Mouse (Mus musculus) frontal cortex, adult (tissue): ENCODE results near the gene Rita1.

Experiments used
- ATAC-seq: cut with Nextera tagmentation; 2 replicates; pipeline ENCODE4 v1.9.2; 2017; ENCODE audit warnings: mild to moderate bottlenecking, moderate library complexity, mixed read lengths; ENCODE audit not compliant: low TSS enrichment

The Rita1 gene

GRCm38 (mm10) chr5:120627515-120628300, 15.3 kb upstream of the Rita1 start:
- no peak for ATAC-seq

- no peak for ATAC-seq
These were observed 14.0 kb upstream of the Rita1 start for GRCm38 (mm10) chr5:120626399-120626798.

DNA sequence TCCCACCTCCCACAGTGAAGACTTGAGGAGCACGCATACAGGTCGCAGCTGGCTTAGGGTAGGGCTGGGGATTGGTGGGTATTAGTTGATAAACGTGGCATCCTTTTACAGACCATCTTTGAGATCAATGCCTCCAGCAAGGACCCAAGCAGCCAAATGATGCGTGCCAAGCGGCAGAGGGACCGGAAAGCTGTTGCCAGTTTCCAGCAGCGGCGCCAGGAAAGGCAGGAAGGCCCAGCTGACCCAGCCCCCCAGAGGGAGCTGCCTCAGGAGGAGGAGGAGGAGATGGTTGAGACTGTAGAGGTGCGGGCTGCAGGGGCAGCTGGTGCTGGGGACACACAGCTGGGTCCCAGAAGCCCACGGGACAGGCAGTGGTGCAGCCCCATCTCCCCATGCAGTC, 12.0 kb upstream of the Rita1 start:
- no peak for ATAC-seq

DNA sequence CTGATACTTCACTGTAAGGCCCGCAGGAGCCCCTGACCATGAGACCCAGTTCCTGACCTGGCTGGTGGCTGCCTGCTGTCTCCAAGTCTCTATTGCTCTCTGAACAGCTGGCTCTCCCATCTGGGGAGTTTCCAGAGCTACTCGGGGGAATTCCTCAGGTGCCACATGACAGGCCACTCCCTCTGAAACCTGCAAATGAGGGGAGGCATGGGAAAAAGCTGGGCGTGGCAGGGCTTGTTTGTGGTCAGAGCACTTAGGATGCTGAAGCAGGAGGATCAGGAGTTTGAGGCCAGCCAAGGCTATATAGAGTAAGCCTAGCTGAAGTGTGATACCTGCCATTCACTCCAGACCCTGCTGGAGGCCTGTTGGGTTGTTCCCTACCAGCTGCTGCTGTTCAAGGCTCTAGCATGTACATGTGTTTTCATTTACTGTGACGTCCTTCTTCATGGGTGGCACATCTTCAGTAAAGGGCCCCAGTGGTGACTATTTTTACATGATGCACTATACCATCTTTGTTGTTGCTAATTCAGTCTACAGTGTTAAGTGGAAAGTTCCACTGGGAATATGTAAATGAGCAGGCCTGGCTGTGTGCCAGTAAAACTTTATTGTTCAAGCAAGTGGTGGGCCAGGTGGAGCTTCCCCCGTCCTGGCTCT, 9.9 kb upstream of the Rita1 start:
- no peak for ATAC-seq

- ATAC-seq = peak; percentile 23; the same call in 1 of the 2 replicates
These were observed 9.4 kb upstream of the Rita1 start for GRCm38 (mm10) chr5:120621846-120622197.

DNA sequence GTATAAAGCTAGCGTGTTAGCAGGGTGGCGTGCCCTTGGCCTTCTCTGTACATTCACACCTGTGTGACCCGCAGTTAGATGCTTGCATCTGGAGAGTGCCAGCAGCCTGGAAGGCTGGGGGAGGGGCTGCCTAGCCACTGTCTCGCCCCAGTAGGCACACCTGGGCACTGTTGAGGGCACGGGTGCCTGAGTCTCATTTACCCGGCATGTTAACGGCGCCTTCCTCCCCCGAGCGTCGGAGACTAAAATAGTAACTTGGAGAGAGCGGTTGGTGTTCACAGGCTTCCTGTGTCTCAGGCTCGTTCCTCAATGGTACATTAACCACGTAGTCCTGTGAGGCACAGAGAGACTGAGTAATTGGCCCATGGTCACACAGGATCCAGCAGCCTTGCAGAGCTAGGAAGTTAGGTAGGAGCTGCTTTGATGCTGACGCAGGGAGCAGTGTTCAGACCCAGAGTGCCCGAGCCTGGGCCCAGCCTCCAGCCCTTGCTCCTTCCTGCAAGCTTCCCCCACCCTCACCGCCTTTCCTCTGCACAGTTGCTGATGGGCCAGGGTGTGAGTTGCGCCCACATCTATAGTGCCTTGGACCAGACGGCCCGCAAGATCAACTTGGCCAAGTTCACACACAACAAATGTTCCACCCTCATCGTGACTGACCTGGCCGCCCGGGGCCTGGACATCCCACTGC, 8.8 kb upstream of the Rita1 start:
- peak; percentile 47 for ATAC-seq

GRCm38 (mm10) chr5:120620375-120621077, 8.1 kb upstream of the Rita1 start:
- ATAC-seq = peak; percentile 35; the same call in 1 of the 2 replicates

GRCm38 (mm10) chr5:120619201-120619600, 6.8 kb upstream of the Rita1 start:
- no peak for ATAC-seq

DNA sequence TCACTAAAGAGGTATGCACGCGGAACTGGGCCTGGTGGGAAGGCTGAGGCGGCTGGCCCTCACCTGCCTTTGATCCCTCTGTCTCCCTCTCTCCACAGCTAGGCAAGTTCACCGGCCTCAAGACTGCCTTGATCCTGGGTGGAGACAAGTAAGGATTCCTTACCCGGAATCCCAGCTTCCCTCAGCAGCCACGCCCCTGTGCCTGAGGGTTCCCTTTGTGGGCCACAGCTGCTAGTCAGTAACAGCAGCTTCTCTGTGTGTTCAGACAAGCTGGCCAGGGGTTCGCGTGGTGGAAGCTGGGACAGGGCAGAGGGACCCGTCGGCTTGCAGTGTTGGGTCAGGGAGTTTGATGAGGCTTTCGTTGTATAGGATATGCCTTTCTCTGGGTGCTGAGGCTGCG, 6.4 kb upstream of the Rita1 start:
- ATAC-seq = no peak

- no peak for ATAC-seq
These were observed 3.5 kb upstream of the Rita1 start for GRCm38 (mm10) chr5:120615903-120616302.

DNA sequence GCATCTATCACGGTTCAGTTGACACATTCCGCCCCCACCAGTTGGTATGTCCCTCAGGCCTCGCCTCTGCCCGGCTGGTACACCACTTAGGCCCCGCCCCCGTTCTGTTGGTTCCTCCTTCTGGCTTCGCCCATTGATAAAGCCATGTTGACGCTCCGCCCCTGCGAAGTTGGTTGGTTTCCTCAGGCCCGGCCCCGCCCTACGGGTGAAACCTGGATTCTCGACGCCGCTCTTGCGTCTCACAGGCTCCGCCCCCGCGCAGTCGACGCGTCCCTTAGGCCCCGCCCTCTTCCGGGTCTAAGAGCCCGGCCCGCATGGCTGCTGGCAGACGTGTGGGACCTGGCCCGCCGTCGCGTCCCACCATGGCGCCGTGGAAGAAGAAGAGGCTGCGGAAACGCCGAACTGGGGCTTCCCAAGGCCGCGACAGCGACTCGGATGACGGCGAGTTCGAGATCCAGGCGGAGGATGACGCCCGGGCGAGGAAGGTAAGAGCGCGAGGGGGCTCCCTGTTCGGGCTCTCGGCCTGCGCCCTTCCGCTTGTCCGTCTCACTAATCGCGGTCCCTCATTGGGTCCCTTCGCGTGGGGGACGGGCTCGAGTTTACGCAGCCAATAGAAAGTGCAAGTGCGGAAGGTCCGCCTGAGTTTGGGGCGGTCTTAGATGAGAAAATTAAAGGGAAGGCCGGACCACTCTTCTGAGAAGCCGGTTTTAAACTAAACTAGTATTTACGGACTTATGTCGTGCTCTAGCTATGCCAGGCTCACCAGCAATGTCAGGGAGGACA, 624 bp upstream of the Rita1 start:
- peak; percentile 85 for ATAC-seq

DNA sequence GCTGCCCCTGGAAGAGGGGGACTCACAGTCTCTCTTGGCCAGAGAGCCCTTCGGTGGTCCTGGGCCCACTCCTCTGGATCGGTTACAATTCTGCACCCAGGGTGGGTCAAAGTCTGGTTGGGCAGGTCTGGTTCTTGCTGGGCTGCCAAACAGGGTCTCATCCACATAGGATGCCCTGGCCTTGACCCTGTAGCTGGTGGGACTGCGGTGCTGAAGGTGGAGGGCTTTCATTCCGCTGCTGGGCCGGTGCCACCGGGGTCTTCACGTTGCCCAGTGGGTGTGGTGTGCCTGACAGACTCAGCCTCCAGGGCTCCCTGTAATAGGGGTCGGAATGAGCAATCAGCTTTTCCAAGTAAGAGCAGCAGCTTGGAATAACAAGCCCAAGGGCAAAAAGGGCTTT, 973 bp downstream of the Rita1 start:
- ATAC-seq = no peak

- ATAC-seq = no peak
These were observed 1.5 kb downstream of the Rita1 start for GRCm38 (mm10) chr5:120610906-120611305.

DNA sequence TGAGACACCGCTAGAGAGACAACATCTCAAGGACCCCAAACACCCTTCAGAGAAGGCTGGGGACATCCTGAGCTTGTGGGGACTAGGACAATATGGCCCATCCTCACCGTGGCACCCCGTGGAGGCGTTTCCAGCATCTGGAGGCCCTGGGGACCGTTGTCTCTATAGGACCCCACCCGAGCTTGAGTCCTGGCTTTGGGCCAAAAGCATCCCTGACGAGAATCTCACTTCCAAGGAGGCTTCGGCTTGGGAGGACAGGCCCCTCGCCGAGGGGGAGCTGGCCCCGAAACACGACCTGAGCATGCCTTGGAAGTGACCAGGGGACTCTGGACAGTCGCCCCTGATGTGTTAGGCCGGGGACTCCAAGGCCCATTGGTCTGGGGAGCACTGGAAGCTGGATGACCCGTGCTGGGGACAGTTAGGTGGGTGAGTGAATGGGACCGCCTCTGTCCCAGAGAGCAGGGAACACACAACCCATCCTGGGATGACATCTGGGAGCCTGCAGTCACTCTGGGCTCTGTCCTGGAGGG, 3.1 kb downstream of the Rita1 start:
- no peak for ATAC-seq

DNA sequence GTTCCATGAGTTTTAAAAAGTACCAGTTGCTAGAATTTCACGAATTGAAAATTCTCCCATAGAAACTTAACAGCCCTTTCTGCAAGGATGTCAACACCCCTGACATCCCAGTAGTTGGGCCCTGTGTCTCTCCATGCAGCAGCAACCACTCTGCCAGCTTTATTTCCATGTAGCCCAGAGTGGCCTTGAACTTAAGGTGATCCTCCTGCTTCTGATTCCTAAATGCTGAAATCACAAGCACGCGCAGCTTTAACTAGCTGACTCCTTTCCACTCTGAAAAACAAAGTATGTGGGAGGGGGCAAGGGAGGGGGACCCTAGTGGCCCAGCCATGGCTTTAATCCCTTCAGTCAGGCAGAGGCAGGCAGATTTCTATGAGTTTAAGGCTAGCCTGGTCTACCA, 5.1 kb downstream of the Rita1 start:
- no peak for ATAC-seq

DNA sequence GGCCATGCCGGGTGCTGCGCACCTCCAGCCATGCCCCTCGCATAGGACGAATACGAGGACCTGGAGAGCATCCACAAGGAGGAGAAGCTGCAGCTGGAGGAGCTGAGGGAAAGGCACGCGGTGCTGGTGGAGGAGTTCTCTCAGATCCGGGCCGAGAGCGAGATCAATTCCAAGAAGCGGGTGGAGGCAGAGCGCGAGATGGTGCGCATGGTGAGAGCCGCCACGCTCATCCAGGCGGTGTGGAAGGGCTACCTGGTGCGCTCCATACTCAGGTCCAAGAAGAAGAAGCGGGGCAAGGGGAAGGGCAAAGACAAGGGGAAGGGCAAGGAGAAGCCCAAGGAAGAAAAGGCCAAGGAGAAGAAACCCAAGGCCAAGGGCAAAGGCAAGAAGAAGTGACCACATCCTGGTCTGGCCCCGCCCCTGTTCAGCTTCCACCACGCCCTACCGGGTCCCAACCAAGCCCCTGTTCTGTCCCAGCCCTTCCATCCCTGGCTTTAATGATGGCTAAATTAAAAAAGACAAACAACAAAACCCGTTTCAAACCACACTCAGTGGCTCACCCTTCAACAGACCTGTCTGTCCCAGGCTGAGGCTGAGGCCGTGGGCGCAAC, 5.7 kb downstream of the Rita1 start:
- peak; percentile 19; the same call in 1 of the 2 replicates for ATAC-seq

DNA sequence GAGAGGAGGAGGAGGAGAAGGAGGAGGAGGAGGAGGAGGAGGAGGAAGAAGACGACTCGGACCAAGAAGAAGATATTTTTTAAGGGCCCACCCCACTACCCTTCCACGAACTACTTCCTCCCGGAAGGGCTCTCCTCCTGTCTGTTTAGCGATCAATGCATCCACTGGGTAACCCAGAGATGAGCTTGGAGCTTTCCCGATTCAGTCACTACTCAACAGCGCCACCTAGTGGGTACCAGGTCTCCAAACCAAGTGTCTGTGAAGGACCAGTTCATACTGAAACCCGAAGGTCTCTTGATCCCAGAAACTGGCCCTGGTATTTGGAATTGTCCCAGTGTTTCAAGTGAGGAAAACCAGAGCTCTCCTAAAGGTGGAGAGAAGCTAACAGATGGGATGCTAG, 6.7 kb downstream of the Rita1 start:
- peak; percentile 79 for ATAC-seq

DNA sequence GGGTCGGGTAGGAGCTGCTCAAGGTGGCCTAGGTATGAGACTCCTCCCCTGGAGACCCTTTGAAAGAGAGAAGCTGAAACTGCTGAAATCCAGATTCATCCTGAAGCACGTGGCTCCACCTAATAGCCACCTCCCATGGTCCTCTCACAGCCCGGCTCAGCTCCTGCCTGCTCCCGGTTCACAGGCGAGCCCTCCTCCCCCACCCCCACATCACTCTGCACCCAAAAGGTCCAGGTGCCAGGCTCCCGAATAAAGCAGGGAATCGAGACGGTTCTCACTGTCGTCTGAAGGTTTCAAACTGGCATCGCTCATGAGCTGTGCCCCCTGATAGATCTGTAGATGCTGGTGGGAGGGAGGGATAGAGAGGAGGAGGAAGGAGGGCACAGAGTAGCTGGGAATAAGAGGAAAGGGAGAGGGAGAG, 7.1 kb downstream of the Rita1 start:
- peak; percentile 25; the same call in 1 of the 2 replicates for ATAC-seq

- peak; percentile 64 for ATAC-seq
These were observed 7.5 kb downstream of the Rita1 start for GRCm38 (mm10) chr5:120604839-120605238.

DNA sequence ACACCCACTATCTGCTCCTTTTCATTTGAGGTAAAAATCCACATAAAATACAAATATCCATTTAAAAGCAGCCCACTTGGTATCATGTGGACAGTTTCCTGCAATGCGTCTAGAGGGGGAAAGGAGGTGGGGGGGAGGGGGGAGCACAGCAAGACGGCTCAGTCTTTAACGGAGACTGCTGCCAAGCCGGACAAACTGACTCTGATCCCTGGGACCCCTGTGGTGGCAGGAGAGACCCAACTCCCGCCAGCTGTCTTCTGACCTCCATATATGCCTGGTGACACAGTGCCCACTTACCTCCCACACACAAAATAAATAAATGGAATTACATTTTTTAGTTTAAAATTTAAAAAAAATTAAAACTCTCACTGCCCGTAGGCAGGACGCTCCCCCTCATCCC, 8.9 kb downstream of the Rita1 start:
- no peak for ATAC-seq

- ATAC-seq = no peak
These were observed 10.2 kb downstream of the Rita1 start for GRCm38 (mm10) chr5:120602210-120602609.
